Mouse (Mus musculus): ENCODE results near the gene Tmem132e.

Gene Tmem132e

GRCm38 (mm10) chr11:82388371-82389313 lies at the start of gene Tmem132e:
Gene Tmem132e (plus strand): TSS chr11:82388900.
- no peak for DNase-seq (ENCODE audit: low read depth)

- DNase-seq (ENCODE audit: low read depth): no peak
Measured at GRCm38 (mm10) chr11:82339921-82340401, 48.7 kb upstream of the Tmem132e start.

DNA sequence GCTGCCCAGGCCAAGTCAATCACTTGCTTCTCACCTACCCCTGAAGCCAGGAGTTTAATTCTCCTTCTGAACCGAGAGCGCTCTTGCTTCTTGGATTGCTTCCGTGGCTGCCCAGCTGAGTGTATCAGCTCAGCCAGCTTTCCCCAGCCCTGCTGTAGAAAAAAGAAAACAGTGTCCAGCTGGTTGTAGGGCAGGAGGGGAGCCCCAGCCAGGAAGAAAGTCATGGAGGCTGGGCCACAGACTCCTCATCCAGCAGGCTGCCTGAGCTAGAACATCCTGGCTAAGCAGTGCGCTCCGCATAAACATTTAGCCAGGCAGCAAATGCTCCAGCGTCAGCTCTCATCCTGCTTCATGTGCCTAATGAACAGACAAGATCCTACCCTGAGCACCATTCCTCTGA lies 48.3 kb upstream of the Tmem132e start:
- DNase-seq (ENCODE audit: low read depth): no peak

GRCm38 (mm10) chr11:82340900-82341299 lies 47.8 kb upstream of the Tmem132e start:
- no peak for DNase-seq (ENCODE audit: low read depth)

DNA sequence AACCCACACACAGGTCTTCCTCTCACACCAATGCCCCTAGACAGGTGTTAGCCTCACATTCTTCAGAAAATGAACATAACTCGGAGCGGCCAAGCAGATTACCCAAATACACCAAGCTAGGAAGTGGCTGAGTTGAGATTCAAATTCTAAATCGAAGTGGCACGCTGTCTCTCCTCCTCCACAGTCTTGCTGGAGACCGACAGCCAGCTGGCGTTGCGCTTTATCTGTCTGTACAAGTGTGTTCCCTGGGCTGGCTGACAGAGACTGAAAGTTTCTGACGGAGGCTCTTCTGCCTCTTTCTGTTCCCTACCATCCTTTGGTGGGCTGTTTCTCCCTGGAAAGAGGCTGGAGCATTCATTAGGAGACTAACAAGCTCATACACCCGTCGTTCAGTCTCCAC lies 37.7 kb upstream of the Tmem132e start:
- no peak for DNase-seq (ENCODE audit: low read depth)

- no peak for DNase-seq (ENCODE audit: low read depth)
Measured at GRCm38 (mm10) chr11:82370151-82370550, 18.5 kb upstream of the Tmem132e start.

- no peak for DNase-seq (ENCODE audit: low read depth)
Measured at GRCm38 (mm10) chr11:82371577-82371976, 17.1 kb upstream of the Tmem132e start.

DNA sequence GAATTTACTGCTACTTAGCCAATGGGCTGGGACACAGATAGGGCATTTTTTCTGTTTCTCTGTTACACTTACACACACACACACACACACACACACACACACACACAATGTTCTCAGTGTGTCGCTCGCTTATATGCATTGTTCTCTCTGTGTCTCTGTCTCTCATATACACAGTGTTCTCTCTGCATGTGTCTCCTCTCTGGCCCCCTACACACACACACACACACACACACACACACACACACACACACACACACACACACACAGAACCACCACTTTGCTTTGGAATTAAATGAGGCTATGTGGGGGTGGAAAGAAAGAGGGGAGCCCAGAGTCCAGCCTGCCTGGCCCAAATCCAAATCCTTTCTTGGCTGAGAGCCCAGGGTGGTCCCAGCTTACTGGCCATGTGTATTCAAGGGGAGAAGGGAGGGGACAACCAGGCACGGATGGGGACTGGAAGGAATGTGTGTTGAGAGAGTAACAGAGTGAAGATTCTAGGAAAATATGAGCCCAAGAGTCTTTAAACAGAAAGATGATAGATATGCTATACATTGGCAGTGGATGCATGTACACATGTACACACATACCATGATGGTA lies 8.0 kb upstream of the Tmem132e start:
- no peak for DNase-seq (ENCODE audit: low read depth)

DNA sequence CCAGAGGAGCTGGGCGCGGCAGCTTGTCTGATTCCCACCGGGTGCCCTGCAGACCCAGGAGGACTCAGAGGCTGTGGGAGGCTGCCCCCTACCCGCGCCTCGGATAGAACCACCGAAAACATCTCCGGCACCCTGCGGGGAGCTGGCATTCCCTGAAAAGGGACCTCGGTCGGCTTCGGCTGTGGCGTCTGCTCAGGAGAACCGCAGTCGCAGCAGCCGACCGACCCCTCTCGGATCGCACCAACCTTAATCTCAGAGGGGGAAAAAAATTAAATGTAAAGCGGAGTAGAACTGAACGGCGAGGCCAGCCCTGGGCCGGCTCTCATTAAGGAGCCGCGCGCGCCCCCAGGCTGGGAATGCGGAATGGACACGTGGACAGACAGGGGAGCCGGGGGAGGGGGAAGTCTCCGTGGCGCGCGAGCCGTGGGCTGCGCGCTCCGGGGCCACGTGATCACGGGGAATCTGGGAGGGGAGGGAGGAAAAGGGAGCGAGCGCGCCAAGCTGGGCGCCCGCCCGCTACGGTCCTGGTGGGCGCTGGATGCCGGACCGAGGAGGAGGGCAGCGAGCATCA lies 1.6 kb upstream of the Tmem132e start:
- DNase-seq (ENCODE audit: low read depth): no peak

GRCm38 (mm10) chr11:82387711-82388341 lies 874 bp upstream of the Tmem132e start:
- DNase-seq (ENCODE audit: low read depth): no peak

DNA sequence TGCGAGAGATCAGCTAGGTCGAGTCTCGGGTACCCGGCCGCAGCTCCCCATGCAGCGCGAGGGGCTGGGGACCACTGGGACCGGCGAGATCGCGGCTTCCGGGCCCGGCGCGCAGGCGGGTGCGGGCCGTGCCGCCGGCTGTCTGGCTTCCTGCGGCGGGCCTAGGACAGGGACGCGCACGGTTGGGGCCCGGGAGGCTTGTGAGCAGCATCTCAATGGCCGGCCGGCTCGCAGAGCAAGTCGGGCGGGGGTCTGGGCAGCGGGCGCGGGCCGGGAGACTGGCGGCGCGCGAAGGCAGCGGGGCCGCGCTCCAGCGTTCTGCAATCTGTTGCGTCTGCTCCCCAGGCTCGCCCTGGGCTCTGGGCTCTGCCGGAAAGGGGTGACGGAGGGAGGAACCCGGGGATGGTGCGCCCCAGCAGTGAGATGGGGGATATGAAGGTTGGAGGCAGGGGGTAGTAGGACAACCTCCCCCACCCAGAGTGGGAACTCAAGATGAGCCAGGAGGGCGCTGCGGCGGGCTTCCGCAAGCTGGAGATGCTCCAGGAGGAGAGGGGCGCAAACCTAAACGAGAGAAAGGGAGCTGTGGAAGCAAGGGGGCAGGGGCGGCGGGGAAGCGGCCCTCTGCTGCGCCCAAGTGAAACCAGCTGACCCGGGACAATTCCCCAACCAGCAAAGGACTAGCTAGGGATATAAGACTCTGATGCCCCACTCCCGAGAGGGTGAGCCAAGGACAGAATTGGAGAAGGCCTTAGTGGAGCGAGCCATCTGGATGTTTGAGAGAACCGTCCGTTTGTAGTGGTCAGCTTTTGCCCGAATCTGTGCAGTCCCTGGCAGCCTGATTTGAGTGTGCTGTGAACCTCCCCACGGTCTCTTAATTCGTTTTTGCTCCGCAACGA lies 944 bp downstream of the Tmem132e start:
- DNase-seq (ENCODE audit: low read depth): no peak

DNA sequence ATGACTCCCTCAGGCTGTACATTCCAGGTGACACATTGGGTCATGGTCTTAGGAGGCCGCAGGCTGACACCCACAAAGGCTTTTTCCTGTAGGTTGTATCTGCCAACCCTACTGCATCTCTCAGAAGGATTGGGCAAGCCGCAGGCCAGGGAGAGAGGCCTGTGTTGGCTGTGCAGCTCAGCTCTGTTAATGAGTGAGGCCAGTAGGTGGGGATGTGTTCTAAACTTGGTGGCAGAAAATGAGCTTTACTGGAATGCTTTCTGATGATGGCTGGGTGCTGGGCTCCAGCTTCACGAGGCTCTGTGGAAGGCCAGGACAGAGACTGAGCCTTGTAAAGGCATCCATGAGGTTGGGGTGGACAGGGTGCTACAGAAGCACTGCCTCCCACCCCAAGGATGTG lies 3.6 kb downstream of the Tmem132e start:
- no peak for DNase-seq (ENCODE audit: low read depth)

- no peak for DNase-seq (ENCODE audit: low read depth)
Measured at GRCm38 (mm10) chr11:82399621-82400020, 10.9 kb downstream of the Tmem132e start.

GRCm38 (mm10) chr11:82405641-82406040 lies 16.9 kb downstream of the Tmem132e start:
- DNase-seq (ENCODE audit: low read depth): no peak

GRCm38 (mm10) chr11:82406358-82407221 lies 17.9 kb downstream of the Tmem132e start:
- no peak for DNase-seq (ENCODE audit: low read depth)

- no peak for DNase-seq (ENCODE audit: low read depth)
Measured at GRCm38 (mm10) chr11:82412496-82412895, 23.8 kb downstream of the Tmem132e start.

DNA sequence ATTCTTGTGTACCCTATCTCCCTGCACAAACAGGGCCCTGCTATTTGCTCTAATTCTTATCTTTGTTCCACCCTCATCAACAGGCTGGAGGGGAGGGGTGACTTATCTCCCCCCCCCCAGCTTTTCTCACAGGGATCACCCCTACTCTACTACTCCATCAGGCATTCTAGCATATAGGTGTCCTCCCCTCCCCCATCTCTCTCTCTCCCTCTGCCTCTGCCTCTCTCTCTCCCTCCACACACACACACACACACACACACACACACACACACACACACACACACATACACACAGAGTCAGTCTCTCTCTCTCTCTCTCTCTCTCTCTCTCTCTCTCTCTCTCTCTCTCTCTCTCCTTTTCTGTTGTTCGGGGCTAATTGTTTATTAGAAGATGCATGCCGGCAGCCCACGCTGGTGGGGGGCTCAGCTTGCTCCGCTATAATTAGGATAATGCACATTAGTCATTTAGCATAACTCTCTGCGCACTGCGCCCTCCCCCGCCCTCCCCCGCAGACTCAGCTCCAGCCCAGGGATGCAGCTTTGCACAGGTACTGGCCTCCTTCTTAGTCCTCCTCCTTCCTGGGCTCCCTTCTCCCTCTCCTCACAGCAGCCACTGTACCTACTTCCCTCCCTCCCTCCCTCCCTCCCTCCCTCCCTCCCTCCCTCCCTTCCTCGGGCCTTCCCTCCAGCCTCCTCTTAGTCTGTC lies 29.8 kb downstream of the Tmem132e start:
- no peak for DNase-seq (ENCODE audit: low read depth)

GRCm38 (mm10) chr11:82421909-82422308 lies 33.2 kb downstream of the Tmem132e start:
- DNase-seq (ENCODE audit: low read depth): no peak

- DNase-seq (ENCODE audit: low read depth): no peak
Measured at GRCm38 (mm10) chr11:82423521-82423920, 34.8 kb downstream of the Tmem132e start.

DNA sequence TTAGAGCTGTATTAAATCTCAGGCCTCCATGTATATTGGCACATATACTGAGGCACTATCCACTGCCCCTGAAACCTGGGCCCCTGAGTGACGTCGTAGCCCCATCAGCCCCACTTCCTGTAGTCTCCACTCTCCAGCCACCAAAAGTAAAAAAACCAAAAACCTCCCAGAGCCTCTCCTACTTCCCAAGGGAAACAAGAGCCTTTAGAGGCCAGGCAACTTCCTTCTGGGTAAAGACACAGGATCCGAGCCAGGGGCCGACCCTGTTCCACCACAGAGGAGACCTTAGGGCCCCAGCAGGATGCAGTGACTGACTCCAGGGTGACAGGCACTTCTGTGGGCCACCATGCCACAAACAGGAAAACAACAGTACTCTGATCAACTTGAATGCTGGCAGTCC lies 40.1 kb downstream of the Tmem132e start:
- no peak for DNase-seq (ENCODE audit: low read depth)
